Mouse (Mus musculus) lung, adult 2 months (tissue): ENCODE measurements at regions not wholly inside any gene's neighbourhood (a gene's known extent, or its start where the extent isn't known, plus 50 kb on each side); places are given as distances from the start of the nearest gene placed in this dataset.

Source experiments
- DNase-seq: peaks from one replicate; pipeline ENCODE4 v3.0.0; 2022
- H3K4me1 ChIP-seq: fragments of 200-500 bp; 2 replicates; pipeline ENCODE4 v1.6.1; 2011; ENCODE audit warnings: low read length; ENCODE audit not compliant: control insufficient read depth, insufficient read depth
- H3K4me3 ChIP-seq: fragments of 200-500 bp; replicated peaks from 2 replicates; pipeline ENCODE3; 2011; ENCODE audit warnings: low read depth, mild to moderate bottlenecking, control low read depth, low read length; ENCODE audit errors: extremely low read depth
- CTCF ChIP-seq: fragments of 200-500 bp; IDR thresholded peaks from 2 replicates; pipeline ENCODE4 v1.5.1; 2011; ENCODE audit warnings: mild to moderate bottlenecking, low read length, control low read depth; ENCODE audit not compliant: insufficient read depth
- POLR2A ChIP-seq: fragments of 200-500 bp; IDR thresholded peaks from 2 replicates; pipeline ENCODE4 v1.6.1; 2011; ENCODE audit warnings: low read depth, mild to moderate bottlenecking, control low read depth, low read length, borderline replicate concordance; ENCODE audit errors: extremely low read depth
- WGBS: fragments of 180-500 bp; shearing (Covaris S2); methylation state at CpG from one replicate; pipeline ENCODE4 v1.1.7; 2018; 5-methylcytosine and 5-hydroxymethylcytosine counted together

DNA sequence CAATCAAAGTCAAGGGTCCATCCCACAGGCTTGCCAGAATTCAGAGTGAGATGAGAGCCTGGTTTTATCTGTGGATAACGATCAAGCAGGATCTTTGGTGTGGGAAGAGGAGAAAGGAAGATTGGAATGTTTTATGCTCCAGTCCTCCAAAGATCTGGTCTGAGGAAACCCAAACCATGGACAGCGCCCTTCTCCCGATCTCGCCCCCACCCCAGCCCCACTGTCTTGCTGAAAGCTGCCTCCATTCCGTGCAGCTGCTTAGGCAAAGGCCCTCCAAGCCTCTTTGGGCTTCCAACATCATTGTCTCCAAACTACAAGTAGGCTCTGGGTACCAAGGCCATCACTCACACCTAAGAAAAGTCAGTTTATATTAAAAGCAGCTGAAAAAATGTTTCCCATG is 519.1 kb upstream of the Gulo start:
- TF ChIP-seq POLR2A (no peak), CTCF (no peak)
- 29% methylated on average over 5 of the region's 5 CpGs for WGBS
- Histone ChIP-seq H3K4me3 (no peak overlapping the region), H3K4me1 (no peaks in the 10 kb centered on the region)
- DNase-seq: no peak

- no peak for DNase-seq
- TF ChIP-seq CTCF (no peak), POLR2A (no peak)
- Histone ChIP-seq H3K4me3 (no peak overlapping the region), H3K4me1 (no peaks in the 10 kb centered on the region; the same call in 1 of the 2 replicates)
- 69% methylated on average over 6 of the region's 6 CpGs for WGBS
These were observed 518.1 kb upstream of the Gulo start for GRCm38 (mm10) chr14:66527061-66527460.

DNA sequence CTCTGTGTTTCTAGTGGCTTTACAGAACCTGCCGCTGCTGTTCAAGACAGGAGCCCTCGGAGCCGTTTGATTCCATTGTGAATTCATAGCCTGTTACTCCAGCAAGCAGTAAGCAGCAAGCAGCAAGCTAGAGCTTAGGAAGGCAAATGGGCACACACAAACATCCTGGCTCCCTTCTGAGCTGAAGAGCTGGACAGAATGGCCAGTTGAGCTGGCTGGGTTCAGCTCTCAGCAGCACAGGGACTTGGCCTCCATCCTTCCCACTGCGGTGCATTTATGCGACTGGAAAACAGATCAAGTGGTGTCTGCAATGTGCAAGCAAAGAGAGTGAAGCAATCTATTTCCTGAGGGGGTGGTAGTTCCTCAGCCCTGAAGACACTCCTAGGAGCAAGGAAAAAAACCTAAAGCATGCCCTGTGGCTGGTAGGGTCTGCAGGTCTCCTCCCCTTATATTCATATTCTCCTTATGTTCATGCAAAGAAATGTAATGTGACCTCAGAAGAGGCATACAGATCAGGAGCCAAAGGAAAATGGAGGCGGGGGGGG is 513.9 kb upstream of the Gulo start:
- WGBS: 67% methylated on average over 6 of the region's 6 CpGs
- TF ChIP-seq CTCF (no peak), POLR2A (no peak)
- DNase-seq: no peak
- H3K4me3 ChIP-seq: no peak overlapping the region
- no peaks in the 10 kb centered on the region; the same call in 1 of the 2 replicates for H3K4me1 ChIP-seq

GRCm38 (mm10) chr14:66521836-66522629 is 513.0 kb upstream of the Gulo start:
- 40% methylated on average over 7 of the region's 7 CpGs for WGBS
- DNase-seq: peak; percentile 9
- no peaks in the 10 kb centered on the region; the same call in 1 of the 2 replicates for H3K4me1 ChIP-seq
- no peak overlapping the region for H3K4me3 ChIP-seq
- TF ChIP-seq POLR2A: no peak

DNA sequence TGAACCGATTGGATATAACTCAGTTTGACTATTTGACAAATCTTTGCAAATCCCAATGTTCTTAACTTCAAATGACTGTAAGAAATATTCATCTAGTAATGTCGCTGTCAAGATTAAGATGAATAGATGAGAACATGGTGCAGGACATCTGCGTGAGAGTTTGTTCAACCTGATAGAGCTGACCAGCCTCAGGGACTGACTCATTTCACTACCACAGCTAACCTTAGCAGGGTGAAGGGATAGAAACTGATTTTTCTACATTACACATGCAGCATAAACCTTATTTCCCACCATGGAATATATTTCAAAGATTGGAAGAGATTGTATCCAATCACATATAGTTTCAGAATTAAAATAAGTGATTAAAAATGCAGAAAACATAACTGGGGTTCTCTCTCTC is 507.8 kb upstream of the Gulo start:
- TF ChIP-seq CTCF: no peak
- no peak for TF ChIP-seq POLR2A
- no peak for DNase-seq
- no peak overlapping the region for H3K4me3 ChIP-seq
- no peaks in the 10 kb centered on the region for H3K4me1 ChIP-seq
- WGBS: 84% methylated on average over 3 of the region's 3 CpGs

- WGBS: 63% methylated on average over 5 of the region's 5 CpGs
These were observed 501.7 kb upstream of the Gulo start for GRCm38 (mm10) chr14:66510750-66511149.

DNA sequence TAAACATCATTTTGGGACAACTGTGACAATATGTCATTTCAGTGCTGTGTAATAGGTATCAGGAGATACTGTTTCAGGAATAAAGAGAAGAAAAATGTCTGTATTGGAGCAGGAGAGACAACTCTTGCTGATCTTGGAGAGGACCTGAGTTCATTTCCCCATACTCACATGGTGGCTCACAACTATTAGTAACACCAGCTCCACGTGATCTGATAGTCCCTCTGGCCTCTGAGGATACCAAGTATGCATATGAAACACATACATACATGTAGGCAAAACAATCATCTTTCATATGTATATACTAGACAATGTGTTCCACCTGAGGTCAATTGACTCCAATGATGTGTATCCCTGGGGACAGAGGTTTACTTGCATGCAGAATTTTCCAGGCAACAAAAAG is 501.2 kb upstream of the Gulo start:
- DNase-seq: no peak
- no peak overlapping the region for H3K4me3 ChIP-seq
- no peak for TF ChIP-seq CTCF
- no peak for TF ChIP-seq POLR2A
- H3K4me1 ChIP-seq: no peaks in the 10 kb centered on the region
- WGBS: 40% methylated on average over 1 of the region's 1 CpGs

More at GRCm38 (mm10) chr14:66510750-66511149, 501.7 kb upstream of the Gulo start:
- H3K4me3 ChIP-seq: no peak overlapping the region
- H3K4me1 ChIP-seq: no peaks in the 10 kb centered on the region
- DNase-seq: no peak
- TF ChIP-seq POLR2A (no peak), CTCF (no peak)

DNA sequence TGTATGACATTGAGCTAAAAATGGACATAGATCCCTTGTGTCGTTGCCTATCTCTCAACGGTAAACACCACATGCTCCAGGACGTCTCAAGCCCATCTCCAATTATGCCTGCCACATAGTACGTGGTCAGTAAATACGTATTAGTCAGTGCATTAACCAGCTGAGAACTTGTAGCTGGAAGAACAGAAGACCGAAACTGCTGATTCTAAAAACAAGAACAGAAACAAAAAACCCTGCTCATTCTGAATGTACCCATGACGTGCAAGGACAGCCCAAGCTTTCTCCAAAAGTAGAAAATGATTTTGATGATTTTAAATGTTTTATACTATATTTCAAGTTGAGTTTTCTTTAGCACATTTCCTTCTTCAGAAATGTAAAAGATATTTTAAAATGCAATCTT is 500.7 kb upstream of the Gulo start:
- no peak overlapping the region for H3K4me3 ChIP-seq
- no peak for DNase-seq
- TF ChIP-seq POLR2A: no peak
- WGBS: 84% methylated on average over 7 of the region's 7 CpGs
- no peaks in the 10 kb centered on the region for H3K4me1 ChIP-seq

DNA sequence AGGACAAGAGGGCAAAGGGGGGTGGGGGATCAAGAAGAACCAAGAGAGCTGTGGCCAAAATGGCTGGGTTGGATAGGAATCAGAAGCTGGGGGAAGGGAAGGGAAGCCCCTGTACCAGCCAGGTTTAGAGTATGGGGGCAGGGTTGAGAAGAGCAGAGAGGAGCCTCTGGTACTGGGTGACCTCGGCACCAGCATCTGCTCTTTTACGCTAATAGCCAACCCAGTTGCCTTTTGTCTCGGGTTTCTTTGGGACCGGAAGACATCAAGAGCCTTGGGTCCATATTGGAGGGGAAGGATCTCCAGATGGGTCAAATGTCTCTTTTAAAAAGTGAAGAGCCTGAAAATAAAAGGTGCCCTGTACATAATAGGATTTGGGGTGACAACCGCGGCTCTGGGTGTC is 493.0 kb upstream of the Gulo start:
- no peaks in the 10 kb centered on the region for H3K4me1 ChIP-seq
- TF ChIP-seq CTCF: no peak
- no peak for TF ChIP-seq POLR2A
- no peak for DNase-seq
- 88% methylated on average over 6 of the region's 6 CpGs for WGBS
- H3K4me3 ChIP-seq: no peak overlapping the region

GRCm38 (mm10) chr14:66499896-66500295 is 490.9 kb upstream of the Gulo start:
- WGBS: 35% methylated on average over 11 of the region's 11 CpGs
- no peak for DNase-seq

More at GRCm38 (mm10) chr14:66499896-66500295, 490.9 kb upstream of the Gulo start:
- TF ChIP-seq CTCF (no peak), POLR2A (no peak)
- no peaks in the 10 kb centered on the region for H3K4me1 ChIP-seq
- no peak overlapping the region for H3K4me3 ChIP-seq
